Mouse (Mus musculus) heart, postnatal 25 days (tissue): Measurements from ENCODE around the gene Itga4. TPM values are rescaled to one million over a fixed set of nuclear protein-coding genes. Genes with fewer than 3 reads are reported as not detected.

ENCODE experiments used
- DNase-seq: peaks from one replicate; pipeline ENCODE4 v3.0.0; 2022; ENCODE audit warnings: low spot score
- intact Hi-C: fragments of 180-260 bp; cut with DNase I; formaldehyde crosslinking; loops from one replicate; pipeline ENCODE4 v1.15.1; 2025
- total RNA-seq, 2 experiments: library from RNA; stranded (reverse); gene quantifications; 2 replicates each; pipeline ENCODE4 v1.2.3; 2021

Gene Itga4
- total RNA-seq, result 1 to 10 TPM; 2.4 TPM

- DNase-seq, result peak; percentile 52
- intact Hi-C loops, result no loop called here
Observed at GRCm38 (mm10) chr2:79255192-79256000, at the start of gene Itga4. TSS of gene Itga4 (plus strand) at chr2:79255426.

DNA sequence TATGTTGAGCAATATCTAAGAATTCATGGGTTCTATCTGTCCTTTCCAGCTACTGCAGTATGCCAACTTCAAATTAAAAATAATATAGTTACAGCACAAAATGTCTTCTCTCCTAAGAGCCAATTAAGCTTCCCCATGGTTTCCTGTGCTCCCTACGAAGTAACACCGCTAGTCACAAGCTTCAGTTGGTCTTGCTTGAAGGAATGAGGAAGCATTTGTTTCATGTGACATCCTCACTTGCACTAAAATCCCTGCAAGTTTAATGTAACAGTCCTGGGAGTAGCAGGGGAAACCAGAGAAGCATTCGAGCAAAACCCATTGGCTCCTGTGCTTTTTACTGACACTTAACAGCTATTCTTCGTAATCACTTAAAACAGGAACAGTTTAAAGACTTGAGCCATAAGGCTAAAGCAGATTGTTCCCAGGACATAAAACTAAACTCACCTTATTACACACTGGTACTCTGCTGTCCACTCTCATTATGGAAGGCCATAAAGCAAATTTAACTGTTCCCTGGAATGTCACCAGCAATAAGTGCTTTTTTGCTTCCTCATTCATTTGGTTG is 49.0 kb upstream of the Itga4 start:
- intact Hi-C loops, result no loop called here
- DNase-seq, result no peak

GRCm38 (mm10) chr2:79214982-79215381 is 40.2 kb upstream of the Itga4 start:
- DNase-seq, result no peak
- intact Hi-C loops, result no loop called here

DNA sequence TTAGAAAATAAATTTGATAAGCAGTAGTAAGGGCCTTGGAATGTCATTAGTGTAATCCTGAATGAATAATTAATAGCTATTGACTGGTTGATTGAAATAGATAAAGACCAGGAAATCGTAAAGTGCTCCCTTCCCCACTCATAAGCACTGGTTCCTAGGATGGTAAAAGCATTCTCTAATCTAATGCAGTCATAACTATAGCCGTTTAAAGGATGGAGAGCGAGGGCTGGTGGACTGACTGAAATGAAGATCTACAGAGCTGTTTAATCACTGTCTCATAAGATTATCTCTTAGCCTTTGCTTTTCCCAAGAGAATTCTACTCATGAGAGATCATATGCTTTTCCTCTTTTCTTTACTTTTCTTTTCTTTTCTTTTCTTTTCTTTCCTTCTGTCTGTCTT is 39.7 kb upstream of the Itga4 start:
- intact Hi-C loops, result no loop called here
- DNase-seq, result no peak

DNA sequence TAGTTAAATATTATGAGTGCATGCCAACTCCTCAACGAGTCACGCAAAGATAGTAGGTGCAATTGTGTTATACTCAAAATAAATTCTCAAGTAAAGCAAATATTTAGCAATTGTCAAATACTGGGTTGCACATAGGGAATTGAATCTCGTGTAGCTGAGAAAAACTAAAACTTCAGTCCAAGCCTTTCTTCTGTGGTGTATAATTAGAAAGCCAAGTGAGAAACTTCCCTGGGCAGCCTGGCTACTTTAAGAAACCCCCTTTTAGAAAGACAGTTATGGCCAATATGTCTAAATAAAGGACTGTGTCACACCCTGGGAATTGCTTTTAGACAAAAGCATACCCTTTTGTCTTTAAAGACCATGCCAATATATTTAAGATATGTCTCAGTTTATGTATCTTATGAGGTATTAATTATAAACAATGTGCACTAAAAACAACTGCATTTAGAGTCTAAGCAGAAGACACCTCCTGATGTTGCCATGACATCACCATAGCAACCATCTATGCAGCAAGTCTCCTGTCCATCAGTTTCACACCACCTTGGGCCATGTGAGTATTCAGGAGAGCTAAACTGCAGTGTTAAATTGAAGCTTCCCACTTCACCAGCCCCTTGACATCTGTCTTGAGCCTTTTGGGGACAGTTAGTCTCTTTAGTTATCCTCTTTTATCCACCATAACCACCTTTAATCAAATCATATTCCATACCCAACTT is 30.4 kb upstream of the Itga4 start:
- DNase-seq, result no peak
- intact Hi-C loops, result no loop called here

DNA sequence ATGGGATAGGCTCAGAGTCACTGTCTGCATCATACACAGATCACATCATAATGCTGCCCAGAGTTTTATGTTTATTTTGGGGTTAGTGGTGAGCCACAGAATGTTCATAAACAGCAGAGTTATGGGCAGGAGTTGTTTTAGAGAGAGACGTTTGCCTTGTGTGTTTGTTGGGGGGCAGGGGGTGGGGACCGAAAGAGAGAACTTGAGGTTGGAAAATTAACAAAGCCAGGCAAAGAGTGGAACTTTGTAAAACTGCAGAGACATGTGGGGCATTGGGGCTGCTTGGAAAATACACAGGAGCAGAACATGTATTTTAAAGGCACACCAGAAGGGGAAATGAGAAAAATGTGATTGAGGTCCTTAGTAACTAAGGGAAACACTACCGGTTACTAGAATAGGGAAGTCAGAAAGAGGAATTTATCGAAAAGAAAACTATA is 27.4 kb upstream of the Itga4 start:
- DNase-seq, result no peak
- intact Hi-C loops, result no loop called here

DNA sequence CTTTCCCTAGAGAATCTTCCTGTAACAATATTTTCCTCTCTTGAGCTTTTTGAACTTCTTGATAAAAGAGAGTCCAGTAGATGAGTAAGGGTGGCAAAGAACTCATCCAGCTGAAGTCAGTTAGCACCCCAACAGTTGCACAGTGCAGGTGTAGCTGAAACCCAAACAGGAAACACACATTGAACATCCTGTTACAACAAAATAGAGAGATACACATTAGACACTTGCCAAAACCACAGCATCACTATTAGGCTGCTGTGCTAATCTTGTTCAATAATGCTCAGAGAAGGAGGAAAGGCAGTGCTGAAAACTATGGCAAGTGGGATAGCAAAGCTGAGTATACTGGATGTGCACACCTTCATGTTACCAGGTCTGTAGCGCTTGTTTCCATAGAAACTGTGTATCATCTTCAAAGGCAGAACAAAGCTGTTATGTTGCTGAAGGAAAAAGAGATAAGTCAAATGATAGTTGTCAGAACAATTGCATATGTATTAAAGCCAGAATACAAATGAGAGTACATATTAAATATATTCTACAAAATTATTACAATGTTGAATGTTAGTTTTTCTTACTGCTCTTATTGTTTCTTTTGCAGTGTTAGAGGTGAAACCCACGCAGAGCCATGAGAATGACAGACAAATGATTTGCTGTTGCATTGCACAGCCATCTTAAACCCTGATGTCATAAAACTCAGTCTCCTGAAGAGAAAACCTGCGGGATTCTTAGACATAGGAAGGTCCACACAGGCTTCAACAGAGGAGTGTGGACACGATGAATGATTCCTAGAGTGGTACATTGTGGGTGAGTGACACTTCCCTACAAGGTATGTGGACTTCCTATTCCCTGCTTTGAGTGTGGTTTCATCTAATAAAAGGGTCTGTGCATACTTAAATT is 23.9 kb upstream of the Itga4 start:
- no peak for DNase-seq
- intact Hi-C loops, result no loop called here

- DNase-seq, result no peak
- intact Hi-C loops, result no loop called here
Observed at GRCm38 (mm10) chr2:79235767-79236487, 19.3 kb upstream of the Itga4 start.

GRCm38 (mm10) chr2:79237216-79237615 is 18.0 kb upstream of the Itga4 start:
- intact Hi-C loops, result no loop called here
- DNase-seq, result no peak

DNA sequence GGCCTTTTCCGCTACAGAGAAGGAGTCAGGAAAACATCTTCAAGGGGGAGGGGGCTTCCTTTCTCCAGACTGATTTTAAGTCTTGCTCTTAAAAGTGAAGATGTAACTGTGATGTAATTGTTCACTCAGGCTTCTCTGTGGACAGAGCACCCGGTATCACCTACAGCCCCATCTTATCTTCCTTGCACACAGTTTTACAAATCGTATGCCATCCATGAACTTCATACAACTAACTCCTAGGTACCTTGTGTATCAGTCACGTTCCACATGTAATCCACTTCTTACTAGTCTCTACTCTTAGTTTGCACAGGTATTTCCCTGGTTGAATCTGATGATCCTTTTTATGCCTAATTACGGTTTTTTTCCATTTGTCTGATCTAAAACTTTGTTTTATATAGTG is 10.9 kb upstream of the Itga4 start:
- no peak for DNase-seq
- intact Hi-C loops, result no loop called here

GRCm38 (mm10) chr2:79244743-79245142 is 10.5 kb upstream of the Itga4 start:
- no peak for DNase-seq
- intact Hi-C loops, result no loop called here

- intact Hi-C loops, result no loop called here
- no peak for DNase-seq
Observed at GRCm38 (mm10) chr2:79248283-79248682, 6.9 kb upstream of the Itga4 start.

DNA sequence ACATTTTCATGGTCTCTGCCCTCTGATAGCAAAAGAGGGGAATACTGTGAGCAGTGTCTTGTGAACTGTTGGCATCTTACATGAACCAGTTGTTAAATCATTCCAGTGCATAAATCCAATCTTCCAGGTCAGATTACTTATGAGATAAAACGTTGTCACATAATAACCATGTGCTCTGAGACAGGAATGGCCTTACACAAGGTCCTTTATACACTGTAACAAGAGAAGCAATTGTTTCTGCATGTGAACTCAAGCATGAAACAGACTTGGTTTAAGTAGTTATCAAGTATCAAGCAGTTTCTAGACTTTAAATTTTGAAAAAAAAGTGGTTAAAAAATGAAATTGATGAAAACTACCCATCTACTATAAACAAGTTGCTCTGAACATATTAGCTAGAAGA is 4.7 kb upstream of the Itga4 start:
- DNase-seq, result no peak
- intact Hi-C loops, result no loop called here

GRCm38 (mm10) chr2:79253754-79254197 is 1.4 kb upstream of the Itga4 start:
- no peak for DNase-seq
- intact Hi-C loops, result no loop called here

DNA sequence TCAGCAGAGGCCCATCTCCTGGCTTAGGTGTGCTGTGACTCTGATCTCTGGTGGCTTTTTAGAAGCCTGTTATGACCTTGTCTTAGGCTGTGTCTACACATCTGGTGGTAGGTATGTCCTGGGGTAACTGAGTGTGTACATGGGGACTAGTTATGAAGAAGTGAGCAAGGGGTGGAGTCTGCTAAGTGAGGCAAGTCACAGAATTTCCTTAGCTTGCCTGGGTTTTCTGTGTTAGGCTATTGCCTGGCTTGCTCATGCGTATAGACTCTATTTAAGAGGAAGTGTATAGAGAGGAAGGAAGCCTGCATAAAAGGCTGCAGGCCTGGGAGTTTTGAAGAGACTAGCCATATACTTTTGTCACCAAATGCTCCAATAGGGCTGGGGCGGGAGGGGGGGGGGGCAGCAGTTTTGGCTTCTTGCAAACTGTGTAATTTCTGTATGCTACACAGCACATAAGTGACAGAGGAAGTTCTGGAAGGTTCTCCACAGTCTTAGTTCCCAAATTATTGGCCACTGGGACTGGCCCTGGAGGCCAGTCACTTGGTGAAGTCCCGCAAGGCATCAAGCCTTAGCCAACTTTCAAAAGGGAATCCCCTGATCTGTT is 536 bp upstream of the Itga4 start:
- DNase-seq, result no peak
- intact Hi-C loops, result no loop called here

- intact Hi-C loops, result no loop called here
- DNase-seq, result no peak
Observed at GRCm38 (mm10) chr2:79256001-79256339, 744 bp downstream of the Itga4 start.

DNA sequence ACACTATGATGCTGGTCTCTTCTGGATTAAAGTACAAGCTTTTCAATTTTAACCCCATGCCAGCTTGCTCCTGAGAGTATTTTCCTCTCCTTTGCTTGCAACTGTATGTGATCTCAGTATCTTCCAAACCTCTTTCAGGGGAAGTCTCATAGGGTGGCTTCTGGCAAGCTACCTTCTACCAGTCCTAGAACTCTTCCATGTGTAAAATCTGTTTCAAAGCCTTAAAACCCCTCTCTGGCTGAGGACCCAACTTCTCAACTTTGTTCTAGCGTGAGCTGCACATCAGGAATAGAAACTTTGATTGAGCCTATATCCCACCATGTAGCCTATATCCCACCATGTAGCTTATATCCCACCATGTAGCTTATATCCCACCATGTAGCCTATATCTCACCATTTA is 1.1 kb downstream of the Itga4 start:
- intact Hi-C loops, result no loop called here

GRCm38 (mm10) chr2:79256880-79257279 is 1.7 kb downstream of the Itga4 start:
- intact Hi-C loops, result no loop called here

More for the DNA sequence above, 1.1 kb downstream of the Itga4 start:
- DNase-seq, result no peak

DNA sequence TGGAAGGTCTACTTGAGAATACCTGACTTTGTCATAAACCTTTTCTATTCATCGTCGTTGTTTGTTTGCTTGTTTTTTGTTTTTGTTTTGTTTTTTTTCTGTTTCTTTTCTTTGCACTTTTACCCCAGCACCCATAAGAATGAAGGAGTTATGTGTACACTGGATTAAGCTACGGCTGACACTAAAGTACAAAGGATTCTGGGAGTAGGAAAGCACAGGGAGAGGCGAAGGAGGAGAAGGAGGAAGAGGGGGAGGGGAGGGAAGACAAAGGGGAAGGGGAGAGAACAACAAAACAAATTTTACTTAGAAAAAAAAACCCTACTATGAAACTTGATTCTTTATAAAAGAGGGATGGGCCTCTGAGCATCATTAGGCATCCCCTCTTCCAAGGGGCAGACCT is 2.2 kb downstream of the Itga4 start:
- intact Hi-C loops, result no loop called here

More at GRCm38 (mm10) chr2:79256880-79257279, 1.7 kb downstream of the Itga4 start:
- no peak for DNase-seq

More for the DNA sequence above, 2.2 kb downstream of the Itga4 start:
- no peak for DNase-seq
